Mouse (Mus musculus) liver, adult 2 months (tissue): ENCODE results near the gene Tmem121.

ENCODE experiments used
- CTCF ChIP-seq: fragments of 200-500 bp; IDR thresholded peaks from 2 replicates; pipeline ENCODE4 v1.5.1; 2011; ENCODE audit warnings: low read depth, low read length, control low read depth
- POLR2A ChIP-seq: fragments of 200-500 bp; IDR thresholded peaks from 2 replicates; pipeline ENCODE4 v1.6.1; 2011; ENCODE audit warnings: low read length, control low read depth; ENCODE audit not compliant: insufficient read depth; ENCODE audit errors: extremely low read depth

GRCm38 (mm10) chr12:113141531-113141973 lies 44.2 kb upstream of the Tmem121 start:
- TF ChIP-seq CTCF = no peak
- TF ChIP-seq POLR2A = no peak
